Mouse (Mus musculus) embryo, embryonic 10.5 days (tissue): Measurements from ENCODE around the gene Slit1.

Source experiments
- DNase-seq: peaks from one replicate; pipeline ENCODE4 v3.0.0-alpha.2; 2015; ENCODE audit warnings: low spot score

Gene Slit1

GRCm38 (mm10) chr19:41688251-41688650 lies 55.2 kb downstream of the Slit1 start:
- no peak for DNase-seq

DNA sequence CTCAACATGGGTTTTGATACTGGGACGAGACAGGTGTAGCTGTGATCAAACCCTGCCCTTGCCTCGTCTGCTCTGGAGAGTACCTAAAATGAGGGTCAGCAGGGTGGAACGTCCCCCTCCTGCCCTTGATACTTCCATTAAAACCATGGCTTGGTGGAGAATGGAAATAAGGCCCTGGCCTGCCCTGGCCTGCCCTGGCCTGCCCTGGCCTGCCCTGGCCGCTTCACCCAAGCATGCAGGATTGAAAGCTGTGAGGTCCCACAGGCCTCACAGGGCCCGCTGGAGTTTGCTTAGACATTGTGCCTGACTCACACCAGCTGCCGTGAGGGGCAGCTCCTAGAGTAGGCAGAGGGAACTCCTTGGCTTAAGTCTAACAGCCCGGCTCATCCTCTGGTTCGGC lies 55.6 kb downstream of the Slit1 start:
- no peak for DNase-seq

GRCm38 (mm10) chr19:41686194-41686593 lies 57.3 kb downstream of the Slit1 start:
- DNase-seq = no peak

DNA sequence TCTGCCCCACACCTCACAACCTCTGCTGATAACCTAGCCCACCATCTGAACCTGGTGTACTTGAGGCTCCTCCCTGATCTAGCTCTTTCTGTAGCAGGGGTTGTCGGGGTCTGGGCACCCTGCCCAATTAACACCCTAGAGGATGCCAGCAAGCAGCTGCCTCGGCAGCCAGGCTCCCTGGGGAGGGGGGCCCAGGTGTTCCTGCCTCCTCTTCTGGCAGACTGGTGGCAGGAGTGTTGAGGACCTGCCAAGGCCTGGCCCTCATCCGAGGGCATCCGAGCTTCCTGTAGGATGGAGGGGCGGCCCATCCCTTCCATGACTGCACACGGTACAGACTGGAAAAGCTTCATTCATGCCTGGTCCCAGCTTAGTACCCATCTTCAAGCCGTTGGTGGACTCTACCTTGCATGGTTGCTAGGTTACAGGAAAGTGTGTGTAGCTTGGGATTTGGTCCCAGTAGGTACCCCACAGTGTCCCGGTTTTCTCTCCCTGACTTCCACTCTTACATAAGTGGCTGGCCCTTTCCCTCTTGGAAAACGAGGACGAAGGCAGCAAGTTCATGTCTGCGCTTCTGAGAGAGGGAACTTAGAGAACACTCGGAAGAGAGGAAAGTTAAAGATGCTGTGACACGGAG lies 57.9 kb downstream of the Slit1 start:
- DNase-seq = no peak

DNA sequence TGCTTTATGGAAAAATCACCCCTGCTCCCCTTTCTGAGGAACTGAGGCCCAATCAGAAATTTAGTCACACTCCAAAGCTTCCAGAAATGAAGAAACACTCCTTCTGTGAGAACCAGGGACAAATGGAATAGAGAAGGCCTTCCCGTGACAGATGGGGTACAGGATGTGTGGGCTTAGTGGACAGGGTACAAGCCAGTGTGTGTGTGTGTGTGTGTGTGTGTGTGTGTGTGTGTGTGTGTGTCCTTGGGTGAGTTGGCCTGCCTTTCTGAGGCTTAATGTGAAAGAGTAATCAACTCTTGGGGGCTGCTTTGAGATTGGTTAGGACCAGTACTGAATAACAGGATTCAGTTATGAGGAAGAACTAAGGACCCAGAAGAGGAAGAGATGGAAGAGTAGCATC lies 58.6 kb downstream of the Slit1 start:
- DNase-seq = no peak

DNA sequence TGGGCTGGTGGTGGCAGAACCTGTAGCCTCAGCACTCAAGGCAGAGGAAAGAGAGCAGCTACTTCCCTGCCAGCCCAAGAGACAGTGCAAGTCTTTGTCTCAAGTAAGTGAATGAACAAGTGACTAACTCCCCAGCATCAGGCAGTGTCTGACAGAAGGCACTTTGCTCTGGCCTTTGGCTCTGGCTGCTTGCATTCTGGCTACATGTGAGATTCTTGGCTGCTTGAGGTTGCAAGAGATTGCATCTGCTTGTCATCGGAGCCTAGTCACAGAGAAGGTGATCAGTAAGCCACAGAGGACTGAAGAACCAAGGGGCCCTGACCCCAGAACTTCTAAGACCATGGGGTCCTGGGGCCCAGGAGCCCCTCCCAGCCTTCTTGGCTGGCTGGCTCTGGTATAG lies 59.5 kb downstream of the Slit1 start:
- no peak for DNase-seq

GRCm38 (mm10) chr19:41680267-41680666 lies 63.2 kb downstream of the Slit1 start:
- no peak for DNase-seq

DNA sequence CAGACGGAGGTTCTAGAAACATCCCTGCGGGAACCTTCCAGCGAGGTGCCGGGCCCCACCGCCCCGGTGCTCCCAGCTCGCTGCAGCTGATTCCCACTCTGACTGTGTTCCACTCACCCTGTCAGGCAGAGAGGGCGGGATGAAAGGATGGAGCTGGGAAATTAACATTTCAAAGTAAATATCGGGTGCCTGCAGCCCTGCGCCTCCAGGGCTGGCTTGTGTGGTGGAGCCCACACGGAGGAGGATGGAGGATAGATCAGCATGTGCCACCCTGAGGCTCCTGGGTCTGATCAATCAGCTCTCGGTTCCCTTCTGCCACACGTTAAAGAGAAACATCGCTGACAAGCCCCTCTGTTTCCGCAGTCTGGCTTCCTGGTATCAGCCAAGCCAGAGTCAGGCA lies 64.4 kb downstream of the Slit1 start:
- no peak for DNase-seq

- DNase-seq = no peak
Measured at GRCm38 (mm10) chr19:41677575-41677974, 65.9 kb downstream of the Slit1 start.

DNA sequence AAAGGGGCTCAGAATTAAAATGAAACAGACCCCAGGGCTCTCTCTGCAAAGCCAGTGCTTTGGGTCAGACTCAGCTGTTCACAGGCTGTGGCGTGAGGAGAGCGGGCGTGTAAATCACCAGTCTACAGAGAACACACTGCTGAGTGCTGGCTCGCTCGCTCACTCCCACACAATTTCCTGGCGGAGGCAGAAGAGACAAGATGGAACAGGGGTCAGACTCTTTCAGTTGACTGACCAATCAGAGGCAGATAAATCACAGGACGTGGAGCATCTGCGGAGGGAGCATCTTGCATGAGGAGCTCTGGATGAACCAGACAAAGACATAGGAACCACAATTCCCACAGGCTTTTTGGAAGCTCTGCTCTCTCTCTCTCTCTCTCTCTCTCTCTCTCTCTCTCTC lies 67.9 kb downstream of the Slit1 start:
- no peak for DNase-seq

DNA sequence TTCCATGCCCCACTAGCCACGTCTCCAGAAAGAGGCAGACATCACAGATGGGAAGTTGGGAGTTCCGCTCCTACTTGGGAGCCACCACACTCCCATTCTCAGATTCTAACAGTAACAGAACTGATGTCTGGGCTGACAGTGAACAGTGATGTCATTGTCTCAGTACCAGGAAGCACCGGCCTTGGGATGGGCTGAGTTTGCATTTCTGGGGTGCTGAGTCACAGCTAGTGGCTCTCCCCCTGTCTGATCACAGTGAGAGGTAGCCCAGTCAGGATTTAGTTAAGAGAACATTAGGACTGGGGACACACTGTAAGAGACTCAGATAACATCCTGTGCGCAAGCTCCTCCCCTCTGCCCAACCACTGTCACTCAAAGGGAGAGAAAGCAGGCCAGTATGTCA lies 69.1 kb downstream of the Slit1 start:
- no peak for DNase-seq

- DNase-seq = no peak
Measured at GRCm38 (mm10) chr19:41672836-41673235, 70.6 kb downstream of the Slit1 start.

DNA sequence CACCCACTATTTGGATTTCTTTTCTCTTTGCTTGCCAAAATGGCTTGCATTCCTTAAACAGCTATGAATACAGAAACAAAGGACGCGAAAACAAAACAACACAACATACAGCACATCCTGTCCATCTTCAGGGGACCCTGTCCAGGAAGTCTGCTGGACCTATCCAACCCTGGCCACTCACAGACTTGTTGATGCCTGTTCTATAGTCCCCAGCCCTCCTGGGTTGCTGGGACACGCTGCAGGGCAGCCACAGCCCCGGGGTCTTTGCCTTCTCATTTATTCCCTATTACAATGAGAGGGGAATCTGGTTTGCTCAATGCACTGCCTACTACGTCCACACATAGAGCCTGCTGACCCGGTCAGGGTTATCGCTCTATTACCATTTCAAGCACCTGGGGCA lies 72.5 kb downstream of the Slit1 start:
- DNase-seq = peak; percentile 66

- DNase-seq = peak; percentile 86
Measured at GRCm38 (mm10) chr19:41670473-41670872, 73.0 kb downstream of the Slit1 start.

- DNase-seq = peak; percentile 45
Measured at GRCm38 (mm10) chr19:41669747-41670342, 73.6 kb downstream of the Slit1 start.

- DNase-seq = no peak
Measured at GRCm38 (mm10) chr19:41667591-41667990, 75.9 kb downstream of the Slit1 start.

DNA sequence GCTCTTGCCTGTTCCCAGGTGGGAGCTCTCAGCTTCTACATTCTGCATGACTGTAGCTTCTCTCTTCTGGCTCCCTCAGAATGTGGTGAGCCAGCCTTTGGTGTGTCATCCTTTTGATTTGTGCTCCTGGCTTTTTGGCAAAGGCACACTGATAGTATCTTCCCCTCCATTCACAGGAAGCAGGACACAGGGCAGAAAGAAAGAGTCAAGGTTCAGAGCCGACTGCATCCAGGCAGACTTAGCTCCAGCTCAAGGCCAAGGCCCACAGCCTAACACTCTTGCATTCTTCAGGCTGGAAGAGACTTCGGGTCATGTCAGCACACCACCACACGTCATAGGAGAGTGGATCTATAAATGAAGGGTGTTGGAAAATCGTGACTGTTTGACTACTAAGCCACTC lies 77.5 kb downstream of the Slit1 start:
- no peak for DNase-seq

DNA sequence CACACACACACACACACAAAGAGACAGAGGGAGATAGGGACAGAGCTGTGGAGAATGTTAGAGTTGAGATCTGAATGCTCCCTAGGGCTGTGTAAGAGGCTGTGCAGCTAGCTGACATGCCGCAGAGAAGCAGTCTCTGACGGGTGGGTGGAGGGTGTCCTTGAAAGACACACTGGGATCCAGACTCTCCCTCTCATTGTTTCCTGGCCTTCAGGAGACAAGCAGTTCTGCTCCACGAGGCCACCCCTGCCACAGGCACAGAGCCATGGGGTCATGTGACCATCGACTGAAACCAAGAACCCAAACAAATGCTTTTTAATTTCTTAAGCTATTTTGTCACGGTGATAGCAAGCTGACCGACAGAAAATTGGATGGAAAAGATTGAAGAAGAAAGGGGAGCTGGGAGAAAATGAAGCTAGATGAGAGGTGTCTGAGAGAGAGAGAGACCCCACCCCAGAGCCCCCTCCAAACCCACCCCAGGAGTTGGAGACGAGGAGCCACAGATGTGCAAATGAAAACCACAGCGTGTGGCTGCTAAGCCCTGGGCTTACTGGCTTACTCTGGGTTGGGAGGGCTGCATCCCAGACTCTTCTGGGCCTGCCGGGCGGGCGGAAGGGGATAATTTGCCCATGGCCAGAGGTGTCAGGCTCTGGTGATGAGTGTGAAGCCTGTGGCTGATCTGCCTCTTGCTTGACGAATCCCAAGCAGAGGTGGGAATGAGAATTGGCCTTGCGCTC lies 79.8 kb downstream of the Slit1 start:
- DNase-seq = no peak

GRCm38 (mm10) chr19:41661466-41661865 lies 82.0 kb downstream of the Slit1 start:
- no peak for DNase-seq

GRCm38 (mm10) chr19:41660999-41661374 lies 82.5 kb downstream of the Slit1 start:
- peak; percentile 86 for DNase-seq

DNA sequence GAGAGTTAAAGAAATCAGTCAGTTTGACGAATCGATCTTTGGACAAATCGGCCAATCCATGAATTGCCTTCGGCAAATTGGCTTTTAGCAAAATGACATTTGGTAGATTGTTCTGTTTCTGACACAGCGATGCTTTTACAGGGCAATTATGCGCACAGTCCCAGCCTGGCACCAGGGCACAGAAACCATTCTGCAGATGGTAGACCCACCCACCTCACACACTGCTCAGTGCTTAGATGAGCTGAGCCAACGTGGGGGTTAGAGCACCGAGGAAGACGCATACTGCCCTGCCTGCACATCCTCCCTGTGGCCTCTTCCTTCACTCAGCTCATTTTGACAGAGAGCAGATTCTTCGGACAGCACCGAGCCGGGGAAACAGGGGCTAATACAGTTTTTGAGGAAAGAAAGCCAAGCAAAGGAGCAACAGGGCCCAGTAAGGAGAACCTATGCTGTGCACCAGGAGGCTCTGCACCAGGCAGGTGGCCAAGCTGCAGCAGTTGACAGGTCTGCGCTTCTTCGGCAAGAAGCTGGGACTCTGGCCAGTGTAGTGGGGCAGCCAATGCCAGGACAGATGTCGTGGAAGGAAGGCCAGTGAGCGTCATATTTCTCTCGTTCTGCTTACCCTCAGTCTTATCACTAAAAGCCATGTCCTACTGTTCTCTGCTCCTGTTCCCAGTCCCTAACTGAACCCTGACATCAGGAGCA lies 83.0 kb downstream of the Slit1 start:
- no peak for DNase-seq

DNA sequence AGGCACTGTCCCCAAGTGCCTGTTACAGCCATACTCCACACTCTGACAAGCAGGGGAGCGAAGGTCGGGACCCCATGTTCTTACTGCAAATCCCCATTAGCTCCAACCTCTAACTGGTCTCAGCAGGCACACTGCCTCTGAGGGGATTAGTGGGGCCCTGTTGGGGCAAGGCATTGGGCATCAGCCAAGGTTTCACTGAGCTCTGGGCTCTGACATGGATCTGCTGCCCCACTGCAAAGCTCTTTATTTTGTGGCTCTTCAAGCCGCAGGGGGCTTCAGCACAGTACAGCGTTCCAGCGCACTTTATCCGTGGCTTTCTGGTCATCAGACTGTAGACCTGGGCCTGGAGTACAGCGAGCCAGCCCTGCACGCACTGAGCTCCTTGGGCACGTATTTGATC lies 86.0 kb downstream of the Slit1 start:
- no peak for DNase-seq

DNA sequence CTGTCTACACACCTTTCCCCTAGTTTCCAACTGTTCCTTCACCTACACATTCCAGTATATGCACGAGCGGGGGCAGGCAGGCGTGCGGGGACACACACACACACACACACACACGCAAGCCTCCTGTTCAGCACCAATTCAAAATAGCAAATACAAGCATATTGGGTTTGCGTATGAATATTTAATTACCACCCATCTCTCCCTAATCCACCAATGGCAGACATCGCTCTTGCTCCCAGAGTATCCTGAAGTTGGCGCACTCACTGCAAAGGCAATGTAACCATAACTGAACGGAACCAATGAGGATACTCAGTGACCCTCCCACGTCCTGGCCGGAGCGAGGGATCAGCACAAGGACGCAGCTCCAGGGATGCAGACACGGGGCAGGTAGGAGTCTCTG lies 86.8 kb downstream of the Slit1 start:
- DNase-seq = no peak
